Mouse (Mus musculus): ENCODE data around the gene Rln3.
A peak's percentile ranks its signal among the peaks of the same experiment; 100 is the strongest.

GRCm38 (mm10) chr8:84024171-84024570 lies 20.6 kb downstream of the Rln3 start:
- TF ChIP-seq CTCF (IDR thresholded peaks at IDR 0.05; ENCODE audit: control insufficient read depth, insufficient read depth, insufficient read length) (peak; percentile 69), USF1 (IDR thresholded peaks at IDR 0.05; ENCODE audit: low read depth) (no peak), MYOD1 (IDR thresholded peaks at IDR 0.05; ENCODE audit: control insufficient read depth, insufficient read length, low read depth) (no peak), MAX (IDR thresholded peaks at IDR 0.05) (no peak)

Data from C2C12 (cell line).